Mouse (Mus musculus) small intestine, adult 2 months (tissue): ENCODE results near the gene Fam131a.

ENCODE experiments used
- CTCF ChIP-seq: fragments of 200-500 bp; IDR thresholded peaks from 2 replicates; pipeline ENCODE4 v1.5.1; 2012; ENCODE audit warnings: low read depth, mild to moderate bottlenecking, control low read depth, inconsistent platforms, low read length, moderate library complexity, mixed read lengths; ENCODE audit not compliant: insufficient replicate concordance, insufficient read length; ENCODE audit errors: extremely low read depth
- POLR2A ChIP-seq: fragments of 200-500 bp; IDR thresholded peaks from 2 replicates; pipeline ENCODE4 v1.6.1; 2012; ENCODE audit warnings: low read depth, mild to moderate bottlenecking, control low read depth, inconsistent platforms, low read length, moderate library complexity

- no peak for TF ChIP-seq CTCF
- no peak for TF ChIP-seq POLR2A
These were observed 37.3 kb downstream of the Fam131a start for GRCm38 (mm10) chr16:20730293-20730711.
